Mouse (Mus musculus) hindbrain, embryonic 12.5 days (tissue): Measurements from ENCODE around the gene Robo3. TPM values are rescaled to one million over a fixed set of nuclear protein-coding genes. Genes with fewer than 3 reads are reported as not detected.

ENCODE experiments used
- ATAC-seq: fragments of 200-750 bp; cut with Nextera tagmentation; 2 replicates; pipeline ENCODE4 v1.8.0; 2017; ENCODE audit warnings: moderate TSS enrichment; ENCODE audit not compliant: low FRiP score
- H3K27ac ChIP-seq: fragments of 300-500 bp; sonication (generic); 2 replicates; pipeline ENCODE4 v1.5.1; 2016; ENCODE audit warnings: mild to moderate bottlenecking
- H3K27me3 ChIP-seq: fragments of 300-500 bp; sonication (generic); 2 replicates; pipeline ENCODE4 v1.6.1; 2016; ENCODE audit warnings: mild to moderate bottlenecking
- H3K36me3 ChIP-seq: fragments of 300-500 bp; sonication (generic); 2 replicates; pipeline ENCODE4 v1.6.1; 2016; ENCODE audit warnings: mild to moderate bottlenecking
- H3K4me1 ChIP-seq: fragments of 300-500 bp; sonication (generic); 2 replicates; pipeline ENCODE4 v1.6.1; 2016
- H3K4me2 ChIP-seq: fragments of 300-500 bp; sonication (generic); replicated peaks from 2 replicates; pipeline ENCODE4 v1.6.1; 2016; ENCODE audit warnings: mild to moderate bottlenecking
- H3K4me3 ChIP-seq: fragments of 300-500 bp; sonication (generic); 2 replicates; pipeline ENCODE4 v1.5.1; 2016; ENCODE audit warnings: mild to moderate bottlenecking
- H3K9ac ChIP-seq: fragments of 300-500 bp; sonication (generic); 2 replicates; pipeline ENCODE4 v1.6.1; 2016; ENCODE audit warnings: mild to moderate bottlenecking, moderate library complexity
- H3K9me3 ChIP-seq: fragments of 300-500 bp; sonication (generic); replicated peaks from 2 replicates; pipeline ENCODE4 v1.6.1; 2016; ENCODE audit warnings: mild to moderate bottlenecking
- WGBS: fragments of 180-500 bp; shearing (Covaris S2); methylation state at CpG from one replicate; pipeline ENCODE4 v1.1.7; 2016; 5-methylcytosine and 5-hydroxymethylcytosine counted together
- polyA plus RNA-seq: library from polyadenylated mRNA; unstranded; fragments of >200 nt; fragmentation: Nextera tagmentation; extraction: Ambion mirVana; gene quantifications from 2 replicates; pipeline ENCODE4 v1.2.1, GENCODE M21; 2016

The Robo3 gene
- polyA plus RNA-seq, 1 experiment from 2014 or later, result 155 TPM

DNA sequence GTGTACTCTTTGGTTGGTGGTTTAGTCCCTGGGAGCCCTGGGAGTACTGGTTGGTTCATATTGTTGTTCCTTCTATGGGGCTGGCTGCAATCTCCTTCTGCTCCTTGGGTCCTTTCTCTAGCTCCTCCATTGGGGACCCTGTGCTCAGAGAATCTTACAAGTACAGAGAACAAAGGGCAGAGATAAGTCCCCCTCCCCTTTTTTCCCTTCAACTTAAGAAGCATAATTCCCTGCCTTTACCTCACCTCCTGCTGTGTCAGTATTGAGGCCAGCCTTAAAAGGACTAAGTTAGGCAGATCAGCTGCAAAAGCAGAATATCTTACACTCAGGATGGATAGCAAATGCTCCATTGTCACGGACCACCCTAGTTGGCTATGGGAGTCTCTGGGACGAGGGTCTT is 41.0 kb downstream of the Robo3 start:
- Histone ChIP-seq H3K36me3 (no peaks in the 10 kb centered on the region), H3K9me3 (no peaks in the 10 kb centered on the region), H3K4me3 (no peak overlapping the region), H3K4me2 (no peak overlapping the region), H3K4me1 (no peaks in the 10 kb centered on the region), H3K9ac (no peak overlapping the region), H3K27me3 (no peaks in the 10 kb centered on the region), H3K27ac (no peak overlapping the region)
- WGBS, result 61% methylated on average over 2 of the region's 2 CpGs
- ATAC-seq, result no peak

DNA sequence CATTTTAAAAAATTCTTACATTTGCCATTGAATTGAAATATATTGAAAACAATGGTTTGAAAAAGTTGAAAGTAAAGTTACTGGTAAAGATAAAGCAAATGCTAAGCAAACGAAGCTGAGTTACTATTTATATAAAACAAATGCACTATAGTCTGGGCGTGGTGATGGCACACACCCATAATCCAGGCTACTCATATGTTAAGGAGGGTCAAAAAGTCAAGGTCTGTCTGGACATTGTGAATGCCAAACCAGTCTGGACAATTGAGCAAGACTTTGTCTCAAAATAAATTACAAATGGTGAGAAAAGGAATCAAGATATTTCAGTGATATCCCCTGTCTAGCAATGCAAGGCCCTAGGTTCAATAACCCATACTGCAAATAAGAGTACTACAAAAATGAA is 42.2 kb downstream of the Robo3 start:
- no peaks in the 10 kb centered on the region for H3K9me3 ChIP-seq
- no peak overlapping the region for H3K9ac ChIP-seq
- no peak overlapping the region for H3K4me3 ChIP-seq
- H3K36me3 ChIP-seq, result no peaks in the 10 kb centered on the region
- no peak overlapping the region for H3K27ac ChIP-seq
- 0 out of 2 replicates have a peak, but pooled peaks cover 3% of the 10 kb centered on the region for H3K27me3 ChIP-seq
- ATAC-seq, result no peak
- H3K4me2 ChIP-seq, result no peak overlapping the region
- WGBS, result 74% methylated on average over 2 of the region's 2 CpGs
- H3K4me1 ChIP-seq, result no peaks in the 10 kb centered on the region

DNA sequence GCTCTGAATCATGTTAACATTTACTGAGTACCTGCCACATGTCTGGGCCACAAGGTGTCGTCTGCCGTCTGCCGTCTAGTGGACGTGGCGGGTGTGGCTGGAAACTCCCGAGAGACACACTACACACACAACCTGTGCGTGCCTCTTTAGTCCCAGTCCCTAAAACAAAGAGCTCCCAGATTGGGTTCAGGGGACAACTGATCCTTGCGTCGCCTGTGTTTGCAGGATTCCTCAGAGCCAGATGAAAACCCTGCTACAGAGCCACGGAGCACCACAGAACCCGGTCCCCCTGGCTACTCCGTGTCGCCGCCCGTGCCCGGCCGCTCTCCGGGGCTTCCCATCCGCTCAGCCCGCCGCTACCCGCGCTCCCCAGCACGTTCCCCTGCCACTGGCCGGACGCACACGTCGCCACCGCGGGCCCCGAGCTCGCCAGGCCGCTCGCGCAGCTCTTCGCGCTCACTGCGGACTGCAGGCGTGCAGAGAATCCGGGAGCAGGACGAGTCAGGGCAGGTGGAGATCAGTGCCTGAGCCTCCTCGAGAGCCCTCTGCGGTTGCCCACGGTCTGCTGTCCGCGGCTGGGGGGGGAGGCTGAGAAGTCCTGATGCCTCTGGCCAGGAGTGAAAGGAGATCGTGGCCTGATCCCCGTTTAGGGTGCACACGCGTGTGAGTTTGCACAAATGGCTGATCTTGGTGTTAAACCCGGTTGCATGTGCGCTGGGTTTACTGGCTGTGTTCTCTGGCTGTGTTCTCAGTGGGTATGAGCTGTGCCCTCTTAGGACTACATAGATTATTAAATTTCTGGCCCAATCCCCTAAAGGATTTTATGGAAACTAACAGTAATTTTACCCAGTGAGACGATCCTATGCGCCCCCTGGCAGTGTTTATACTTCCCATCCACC is 48.5 kb downstream of the Robo3 start:
- Histone ChIP-seq H3K36me3 (no peaks in the 10 kb centered on the region), H3K4me2 (peak overlapping the region; percentile 80), H3K27me3 (peaks cover 24% of the 10 kb centered on the region), H3K9ac (peak overlapping the region; percentile 77), H3K9me3 (no peaks in the 10 kb centered on the region), H3K4me3 (peak overlapping the region; percentile 45), H3K27ac (peak overlapping the region; percentile 52; the same call in 1 of the 2 replicates), H3K4me1 (no peaks in the 10 kb centered on the region; the same call in 1 of the 2 replicates)
- 9% methylated on average over 54 of the region's 54 CpGs for WGBS
- peak; percentile 85 for ATAC-seq

DNA sequence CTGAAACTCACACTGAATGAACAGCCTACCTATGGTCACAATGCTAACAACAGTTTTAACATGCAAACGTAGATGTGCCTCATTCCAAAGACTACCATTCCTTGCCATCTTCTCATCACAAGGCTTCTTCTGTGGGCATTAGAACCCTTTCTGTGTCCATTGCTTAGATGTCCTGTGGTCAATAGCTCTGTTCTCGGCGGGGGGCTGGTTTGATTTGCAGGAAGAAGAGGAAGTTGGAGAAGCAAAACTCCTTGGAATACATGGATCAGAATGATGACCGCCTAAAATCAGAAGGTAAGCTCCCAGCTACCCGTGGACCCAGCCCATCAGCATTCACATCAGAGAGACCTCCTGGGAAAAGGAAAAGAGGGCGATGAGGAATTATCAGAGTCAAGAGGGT is 49.9 kb downstream of the Robo3 start:
- Histone ChIP-seq H3K4me3 (no peak overlapping the region), H3K27me3 (peaks cover 24% of the 10 kb centered on the region), H3K27ac (no peak overlapping the region), H3K9me3 (no peaks in the 10 kb centered on the region), H3K4me2 (no peak overlapping the region), H3K36me3 (no peaks in the 10 kb centered on the region), H3K4me1 (no peaks in the 10 kb centered on the region; the same call in 1 of the 2 replicates), H3K9ac (no peak overlapping the region)
- WGBS, result 90% methylated on average over 6 of the region's 6 CpGs
- no peak for ATAC-seq

DNA sequence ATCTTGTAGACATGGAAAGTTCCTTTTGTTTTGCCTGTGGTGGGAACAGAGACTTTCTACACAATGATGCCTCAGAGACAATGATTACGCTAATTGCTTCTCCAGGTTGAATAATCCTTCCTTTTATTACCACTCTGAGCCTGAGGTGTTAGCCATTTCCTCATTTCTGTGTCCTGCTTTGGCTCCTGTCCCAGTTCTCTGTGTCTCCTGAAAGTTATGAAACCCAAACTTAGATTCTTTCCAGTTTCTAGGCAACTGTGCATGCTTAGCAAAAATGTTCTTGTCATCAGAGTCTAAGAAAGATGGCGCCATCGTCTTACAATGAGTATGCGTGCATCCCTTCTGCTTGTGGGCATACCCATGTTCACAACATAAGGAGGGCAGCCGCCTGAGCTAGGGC is 57.3 kb downstream of the Robo3 start:
- Histone ChIP-seq H3K4me3 (no peak overlapping the region), H3K27ac (no peak overlapping the region), H3K9ac (no peak overlapping the region), H3K9me3 (no peaks in the 10 kb centered on the region), H3K4me2 (no peak overlapping the region), H3K36me3 (no peaks in the 10 kb centered on the region), H3K27me3 (peaks cover 3% of the 10 kb centered on the region; the same call in 1 of the 2 replicates), H3K4me1 (no peaks in the 10 kb centered on the region)
- no peak for ATAC-seq
- 87% methylated on average over 5 of the region's 5 CpGs for whole genome bisulfite sequencing

DNA sequence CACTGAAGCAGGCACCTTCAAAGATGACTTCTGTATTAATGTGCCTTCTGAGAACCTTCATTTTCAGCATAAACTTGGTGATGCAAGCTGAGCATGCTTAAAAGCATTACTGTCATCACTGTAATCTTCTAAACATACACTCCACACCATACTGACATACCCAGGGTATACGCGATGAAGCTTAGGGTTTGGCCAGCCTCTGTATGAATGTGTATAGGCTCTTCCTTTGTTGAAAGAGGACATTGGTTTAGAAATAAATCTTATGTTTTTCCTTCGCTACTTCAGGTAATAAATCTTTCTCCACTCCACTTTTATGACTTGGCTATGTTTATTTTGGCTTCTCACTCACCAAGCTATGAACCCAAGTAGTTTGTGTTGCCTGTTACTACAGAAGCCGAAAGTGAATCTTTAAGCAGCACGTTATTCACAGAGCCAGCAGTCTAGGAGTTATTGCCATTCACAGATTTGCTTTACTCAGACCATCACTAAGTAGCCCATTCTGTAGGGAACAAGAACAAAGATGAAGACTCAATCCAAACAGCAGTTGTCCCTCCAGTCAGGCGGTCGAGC is 61.7 kb downstream of the Robo3 start:
- Histone ChIP-seq H3K36me3 (no peaks in the 10 kb centered on the region), H3K27me3 (no peaks in the 10 kb centered on the region), H3K4me1 (no peaks in the 10 kb centered on the region), H3K9me3 (no peaks in the 10 kb centered on the region), H3K4me2 (no peak overlapping the region), H3K9ac (no peak overlapping the region), H3K27ac (no peak overlapping the region), H3K4me3 (no peak overlapping the region)
- WGBS, result 89% methylated on average over 7 of the region's 7 CpGs
- ATAC-seq, result no peak

DNA sequence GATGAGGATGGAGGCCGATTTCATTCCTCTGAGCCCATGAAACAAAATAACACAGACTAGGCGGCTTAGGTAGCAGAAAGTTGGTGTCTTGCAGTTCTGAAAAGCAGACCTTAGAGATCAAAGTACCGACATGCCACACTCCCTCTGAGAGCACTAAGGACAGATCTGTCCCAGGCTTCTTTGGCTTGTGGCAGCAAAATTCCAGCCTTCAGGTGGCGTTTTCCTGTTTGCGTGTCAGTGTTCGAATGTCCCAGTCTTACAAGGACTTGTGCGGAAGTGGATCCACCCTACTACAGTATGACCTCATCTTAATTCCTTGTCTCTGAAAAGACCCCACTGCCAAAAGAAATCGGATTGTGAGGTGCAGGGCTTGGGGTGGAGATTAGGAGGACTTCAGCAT is 64.2 kb downstream of the Robo3 start:
- no peak for ATAC-seq
- Histone ChIP-seq H3K4me1 (no peaks in the 10 kb centered on the region), H3K9ac (no peak overlapping the region), H3K36me3 (no peaks in the 10 kb centered on the region), H3K4me3 (no peak overlapping the region), H3K27me3 (no peaks in the 10 kb centered on the region), H3K4me2 (no peak overlapping the region), H3K9me3 (no peaks in the 10 kb centered on the region), H3K27ac (no peak overlapping the region)
- WGBS, result 78% methylated on average over 8 of the region's 8 CpGs

DNA sequence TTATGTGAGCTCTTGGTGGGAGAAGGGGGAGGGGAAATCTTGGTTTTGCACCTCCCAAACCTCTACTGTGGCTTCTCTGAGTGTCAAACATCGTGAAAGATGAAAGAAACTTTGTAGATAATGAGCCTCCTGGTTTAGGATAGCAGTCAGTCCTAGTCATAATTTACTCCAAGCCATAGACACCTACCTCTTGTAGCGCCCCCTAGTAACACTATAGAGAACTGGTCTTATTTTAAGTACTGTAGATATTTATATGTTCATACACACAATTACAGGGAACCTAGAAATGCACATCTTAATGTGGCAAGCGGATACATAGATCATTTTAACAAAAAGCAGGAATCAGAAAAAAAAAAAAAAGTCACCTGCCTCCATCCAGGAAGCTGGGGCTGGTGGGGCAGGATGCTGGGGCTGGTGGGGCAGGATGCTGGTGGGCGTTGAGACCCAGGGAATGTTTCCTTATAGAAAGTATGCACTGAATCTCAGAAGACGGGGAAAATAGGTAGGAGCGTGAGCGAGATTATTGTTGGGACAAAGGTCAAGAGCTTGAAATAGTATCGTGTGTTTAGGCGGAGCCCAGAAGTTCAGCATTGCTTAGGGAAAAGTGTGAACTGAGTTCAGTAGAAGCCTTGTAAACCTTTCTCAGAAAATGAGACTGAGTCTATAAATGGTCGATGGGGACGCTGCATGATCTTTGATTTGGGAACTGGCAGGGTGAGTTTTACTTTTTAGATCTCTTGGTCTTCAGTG is 64.8 kb downstream of the Robo3 start:
- ATAC-seq, result no peak
- 86% methylated on average over 11 of the region's 11 CpGs for WGBS
- no peak overlapping the region for H3K27ac ChIP-seq
- no peaks in the 10 kb centered on the region for H3K4me1 ChIP-seq
- H3K9ac ChIP-seq, result no peak overlapping the region
- H3K9me3 ChIP-seq, result no peaks in the 10 kb centered on the region
- no peaks in the 10 kb centered on the region for H3K27me3 ChIP-seq
- H3K4me2 ChIP-seq, result no peak overlapping the region
- no peaks in the 10 kb centered on the region for H3K36me3 ChIP-seq
- no peak overlapping the region for H3K4me3 ChIP-seq

DNA sequence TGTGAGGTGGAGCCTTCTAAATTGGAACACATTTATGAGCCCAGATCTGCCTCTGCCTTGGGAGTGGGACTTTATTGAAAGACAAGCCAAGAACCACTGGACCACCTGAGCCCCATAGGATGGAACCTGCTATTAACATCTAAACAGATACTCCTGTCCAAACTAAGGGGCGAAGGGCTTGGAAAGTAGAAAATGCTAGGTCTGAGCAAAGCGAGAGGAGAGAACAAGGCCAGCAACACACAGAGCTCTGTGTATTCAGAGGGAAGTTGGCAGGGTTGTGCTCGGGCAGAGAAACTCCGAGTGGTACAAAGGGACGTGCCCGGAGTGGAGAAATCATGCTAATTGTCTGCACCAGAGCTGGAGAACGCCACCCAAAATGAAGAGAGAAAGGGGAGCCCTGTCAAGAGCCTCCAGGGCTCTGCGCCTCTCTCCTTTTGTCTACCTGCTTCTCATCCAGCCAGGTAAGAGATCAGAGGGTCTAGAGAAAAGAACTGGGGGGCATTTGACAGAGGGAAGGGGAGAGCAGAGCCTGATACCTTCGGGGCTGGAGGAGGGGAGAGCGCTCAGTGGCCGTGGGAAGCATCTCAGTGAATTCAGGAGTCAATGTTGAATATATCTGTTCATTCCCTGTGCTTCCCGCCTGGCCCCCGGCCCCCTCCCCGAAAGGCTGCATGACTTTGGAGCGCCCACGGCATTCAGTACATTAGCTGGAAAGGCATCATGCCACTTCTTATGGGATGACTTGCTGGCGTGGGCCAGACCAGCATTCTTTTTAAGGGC is 65.6 kb downstream of the Robo3 start, which contains the start of gene Hepacam:
Hepacam (plus strand) TSS at position 51 of the 780 bp plus-strand sequence.
- H3K4me2 ChIP-seq, result no peak within 1 kb of the TSS
- ATAC-seq, result no peak
- H3K4me1 ChIP-seq, result no peaks in the 10 kb centered on the region
- no peaks in the 10 kb centered on the region for H3K27me3 ChIP-seq
- H3K4me3 ChIP-seq, result no peak within 1 kb of the TSS
- no peaks in the 10 kb centered on the region for H3K36me3 ChIP-seq
- WGBS, result 82% methylated on average over 17 of the region's 17 CpGs
- no peak within 1 kb of the TSS for H3K27ac ChIP-seq
- no peaks in the 10 kb centered on the region for H3K9me3 ChIP-seq
- no peak within 1 kb of the TSS for H3K9ac ChIP-seq

DNA sequence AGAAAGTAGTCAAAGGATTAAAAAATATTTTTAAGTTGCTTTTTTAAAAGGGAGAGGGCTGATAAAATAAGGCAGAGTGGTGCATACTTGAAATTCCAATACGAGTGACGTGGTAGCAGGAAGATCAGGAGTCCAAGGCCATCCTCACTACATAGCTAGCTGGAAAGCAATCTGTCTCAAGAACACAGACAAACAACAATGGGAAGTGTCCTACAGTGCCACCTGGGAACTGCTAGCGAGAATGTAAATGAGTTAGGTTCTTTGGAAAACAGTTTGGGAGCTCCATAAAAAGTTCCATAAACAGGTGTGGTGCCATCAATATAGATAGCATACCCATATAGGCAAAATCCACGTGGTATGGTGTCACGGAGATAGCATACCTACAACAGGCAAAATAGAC is 67.3 kb downstream of the Robo3 start:
- ATAC-seq, result no peak
- no peaks in the 10 kb centered on the region for H3K4me1 ChIP-seq
- H3K4me2 ChIP-seq, result no peak overlapping the region
- H3K4me3 ChIP-seq, result no peak overlapping the region
- H3K9ac ChIP-seq, result no peak overlapping the region
- no peaks in the 10 kb centered on the region for H3K27me3 ChIP-seq
- WGBS, result 74% methylated on average over 5 of the region's 5 CpGs
- H3K27ac ChIP-seq, result no peak overlapping the region
- no peaks in the 10 kb centered on the region for H3K36me3 ChIP-seq
- no peaks in the 10 kb centered on the region for H3K9me3 ChIP-seq
